Mouse (Mus musculus) urinary bladder, postnatal 14 days (tissue): ENCODE measurements at regions not wholly inside any gene's neighbourhood (a gene's known extent, or its start where the extent isn't known, plus 50 kb on each side); places are given as distances from the start of the nearest gene placed in this dataset.
"Not testable (repeated sequence)": the region's sequence is repeated elsewhere in the genome, so short reads cannot be mapped to it uniquely, and the experiment has no call there.

Source experiments
- DNase-seq: peaks from one replicate; pipeline ENCODE4 v3.0.0; 2021; ENCODE audit warnings: low spot score

DNA sequence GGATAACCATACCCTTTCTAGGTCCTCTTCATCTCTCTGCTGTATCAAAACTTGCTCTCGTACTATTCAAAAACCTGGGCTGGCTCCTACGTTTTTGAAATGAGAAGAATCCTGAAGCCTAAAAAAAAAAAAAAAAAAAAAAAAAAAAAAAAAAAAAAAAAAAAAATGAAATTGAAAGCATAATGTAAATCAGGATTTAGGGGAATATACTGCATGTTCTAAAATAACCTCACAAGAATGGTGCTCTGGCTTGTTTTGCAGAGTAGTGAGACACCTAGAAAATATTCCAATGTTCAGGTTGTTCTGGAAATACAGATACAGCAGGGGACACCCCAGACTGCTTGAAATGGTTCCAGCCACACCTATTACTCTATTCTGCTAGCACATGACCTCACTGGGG lies 442.0 kb downstream of the Lmo7 start:
- no peak for DNase-seq

DNA sequence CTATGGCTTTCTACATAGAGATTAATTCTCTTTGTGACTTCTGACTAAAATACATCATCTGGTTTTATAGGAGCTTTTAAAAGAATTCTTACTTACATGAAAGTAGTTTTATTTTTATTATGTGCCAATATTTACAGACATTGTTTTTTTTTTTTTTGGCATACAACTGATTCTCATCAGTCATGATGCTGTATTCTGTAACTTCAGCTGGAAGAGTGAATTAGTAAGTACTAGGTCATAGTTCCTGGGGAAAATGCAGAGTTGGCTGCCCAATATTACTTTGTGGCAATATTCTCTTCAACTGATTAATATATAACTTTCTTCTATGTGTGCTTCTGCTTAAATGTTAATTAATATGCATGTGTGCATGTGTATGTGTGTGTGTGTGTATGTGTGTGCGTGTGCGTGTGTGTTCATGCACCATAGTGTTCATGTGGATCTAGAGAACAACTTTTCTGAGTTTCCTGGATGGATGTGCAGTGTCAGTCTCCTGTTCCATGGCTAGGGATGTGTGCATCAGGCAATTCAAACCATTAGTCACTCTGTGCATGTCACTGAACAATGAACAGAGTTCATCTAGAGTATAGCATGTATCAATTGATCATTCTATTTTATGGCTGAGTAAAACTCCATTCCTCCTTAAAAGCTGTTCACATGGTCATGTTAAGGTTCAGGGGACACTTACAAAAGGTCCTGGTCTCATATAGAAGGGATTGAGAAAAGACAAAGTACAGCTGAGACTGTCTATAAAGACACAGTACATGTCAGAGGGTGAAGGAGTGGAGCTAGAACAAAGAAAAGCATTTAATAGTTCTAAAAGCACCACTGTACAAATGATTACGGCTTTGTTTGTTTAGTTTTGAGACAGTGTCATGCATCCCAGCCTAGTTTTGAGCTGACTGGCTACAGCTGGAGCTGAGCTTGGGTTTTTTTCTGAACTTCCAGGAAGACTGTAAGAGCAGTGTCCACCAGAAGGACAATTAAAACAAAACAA lies 431.8 kb downstream of the Lmo7 start:
- DNase-seq = no peak

DNA sequence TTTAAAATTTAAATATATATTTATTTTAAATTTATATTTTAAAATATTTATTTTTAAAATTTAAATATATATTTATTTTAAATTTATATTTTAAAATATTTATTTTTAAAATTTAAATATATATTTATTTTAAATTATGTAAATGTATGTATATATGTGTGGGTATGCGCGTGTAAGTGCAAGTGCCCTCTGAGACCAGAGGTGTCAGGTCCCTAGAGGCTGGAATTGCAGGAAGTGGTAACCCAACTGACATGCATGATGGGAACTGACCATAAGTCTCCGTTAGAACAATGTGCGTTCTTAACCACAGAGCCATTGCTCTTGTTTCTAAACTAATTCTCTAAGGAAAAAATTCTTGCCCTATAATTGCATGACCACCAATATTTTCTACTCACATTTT lies 420.7 kb downstream of the Lmo7 start:
- DNase-seq = not testable (repeated sequence)

DNA sequence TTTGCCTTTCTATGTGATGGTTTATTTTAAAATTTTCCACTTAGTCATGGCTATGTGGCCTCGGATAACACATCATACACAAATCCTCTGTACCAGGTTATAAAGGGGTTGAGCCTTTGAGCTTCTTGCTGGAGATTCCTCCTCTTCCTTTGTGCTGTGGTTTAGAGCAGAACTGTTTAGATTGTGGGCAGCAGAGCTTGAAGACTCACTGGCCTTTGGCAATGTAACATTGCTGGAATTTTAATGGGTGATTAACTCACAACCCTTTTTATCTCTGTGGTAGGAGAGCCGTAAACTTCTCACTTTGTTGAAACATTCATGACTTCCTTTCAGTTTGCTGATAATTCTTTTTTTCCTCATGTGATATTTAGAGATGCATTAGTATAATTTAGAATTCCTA lies 413.0 kb downstream of the Lmo7 start:
- DNase-seq = no peak

DNA sequence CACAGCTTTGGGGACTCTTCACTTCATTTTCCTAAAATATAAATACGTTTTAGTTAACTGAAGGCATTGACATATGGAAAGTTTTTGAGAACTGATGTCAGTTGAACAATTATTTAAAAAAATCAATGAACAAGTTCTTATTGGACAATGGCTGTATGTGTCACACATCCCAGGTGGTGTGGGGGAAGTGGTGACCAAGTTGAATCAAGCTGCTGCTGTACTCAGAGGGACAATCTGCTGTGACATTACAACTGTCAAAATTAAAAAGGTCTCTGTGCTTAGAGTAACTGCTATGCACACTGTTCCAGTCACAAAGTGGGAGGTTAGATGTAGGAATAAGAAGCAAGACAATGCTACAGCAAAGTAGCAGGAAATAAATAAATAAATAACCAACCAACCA lies 409.2 kb downstream of the Lmo7 start:
- no peak for DNase-seq

DNA sequence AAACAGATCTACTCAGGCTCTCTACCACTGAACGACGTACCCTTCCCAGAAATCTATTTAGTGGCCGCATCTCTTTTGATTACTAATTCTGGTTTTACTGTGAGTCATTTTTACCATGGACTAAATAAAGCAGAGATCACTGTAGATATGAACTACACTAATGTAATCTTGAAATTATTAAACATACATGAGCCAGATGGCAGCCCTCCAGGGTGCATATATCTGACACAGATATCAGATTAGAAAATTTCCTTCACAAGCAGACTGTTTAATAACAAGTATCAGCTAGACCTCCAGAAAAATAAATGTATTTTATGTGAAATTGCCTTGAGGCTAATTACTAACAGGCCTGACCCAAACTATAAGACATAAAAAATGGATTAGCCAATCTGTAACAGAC lies 388.4 kb downstream of the Lmo7 start:
- DNase-seq = no peak

DNA sequence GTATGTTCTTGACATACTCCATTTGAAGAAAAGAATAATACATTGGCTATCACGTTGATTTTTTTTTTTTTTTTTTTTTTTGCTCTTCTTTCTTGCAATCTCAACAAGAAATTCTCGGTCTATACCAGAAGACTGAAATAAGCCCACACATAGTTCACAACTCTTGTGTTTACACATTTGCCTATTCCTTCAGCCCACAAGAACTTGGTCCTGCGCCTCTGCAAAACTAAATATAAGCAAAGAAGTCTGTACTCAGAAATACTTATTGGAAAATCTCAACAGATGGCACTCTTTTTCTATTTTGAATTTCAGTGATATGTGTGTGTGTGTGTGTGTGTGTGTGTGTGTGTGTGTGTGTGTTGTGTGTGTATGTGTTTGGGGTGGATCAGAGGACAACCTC lies 376.4 kb downstream of the Lmo7 start:
- DNase-seq = no peak

DNA sequence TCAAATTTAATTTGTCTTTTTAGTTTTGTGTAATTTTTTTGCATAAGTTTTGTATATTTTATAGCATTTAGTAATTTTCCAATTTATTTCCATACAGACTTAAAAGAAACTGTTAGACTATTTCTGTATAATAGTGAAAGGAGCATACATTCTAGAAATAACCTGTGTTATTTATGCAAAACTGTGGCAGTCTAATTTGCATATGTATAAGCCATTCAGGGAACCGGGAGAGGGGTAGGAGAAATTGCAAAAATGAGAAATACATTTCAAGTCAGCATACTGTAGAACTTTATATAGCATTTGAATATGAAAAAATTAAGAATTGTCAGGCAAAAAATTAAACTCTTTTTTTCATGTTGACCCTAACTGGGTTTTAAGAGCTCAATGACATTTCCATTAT lies 364.3 kb downstream of the Lmo7 start:
- DNase-seq = no peak

DNA sequence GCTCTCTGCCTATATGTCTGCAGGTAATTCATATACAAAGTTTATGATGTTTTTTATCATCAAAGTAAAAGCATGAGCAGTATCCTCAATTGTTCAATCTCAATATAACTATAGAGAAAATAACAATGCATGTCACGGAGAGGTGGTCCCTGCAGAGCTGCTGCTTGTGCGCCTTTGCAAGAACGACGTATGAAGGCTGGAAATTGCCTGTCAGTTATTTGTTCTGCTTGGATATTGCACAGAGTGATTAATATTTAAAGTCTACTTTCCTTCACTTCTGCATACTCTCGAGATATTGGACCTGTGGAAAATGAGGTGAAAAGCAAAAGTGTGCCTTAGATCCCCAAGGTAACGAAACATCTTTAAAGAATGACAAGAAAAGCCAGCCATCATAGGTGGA lies 362.8 kb downstream of the Lmo7 start:
- no peak for DNase-seq

DNA sequence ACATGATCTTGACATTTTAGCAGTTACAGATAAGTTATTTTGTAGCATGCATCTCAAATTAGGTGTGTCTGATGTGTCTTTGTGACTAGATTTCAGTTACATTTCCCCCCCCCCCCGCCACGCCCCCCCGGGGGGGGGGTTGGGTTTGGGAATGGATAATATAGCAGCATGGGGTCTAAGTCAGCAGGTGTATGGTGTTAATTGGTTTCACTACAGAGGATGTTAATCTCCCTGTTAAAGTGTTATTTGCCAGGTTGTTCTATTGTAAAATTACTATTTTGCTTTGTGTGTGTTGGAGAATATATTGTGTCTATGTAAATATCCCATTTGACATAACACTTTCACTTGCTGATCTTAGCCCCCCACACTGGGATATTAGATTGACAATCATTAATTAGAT lies 319.2 kb downstream of the Lmo7 start:
- DNase-seq = no peak

DNA sequence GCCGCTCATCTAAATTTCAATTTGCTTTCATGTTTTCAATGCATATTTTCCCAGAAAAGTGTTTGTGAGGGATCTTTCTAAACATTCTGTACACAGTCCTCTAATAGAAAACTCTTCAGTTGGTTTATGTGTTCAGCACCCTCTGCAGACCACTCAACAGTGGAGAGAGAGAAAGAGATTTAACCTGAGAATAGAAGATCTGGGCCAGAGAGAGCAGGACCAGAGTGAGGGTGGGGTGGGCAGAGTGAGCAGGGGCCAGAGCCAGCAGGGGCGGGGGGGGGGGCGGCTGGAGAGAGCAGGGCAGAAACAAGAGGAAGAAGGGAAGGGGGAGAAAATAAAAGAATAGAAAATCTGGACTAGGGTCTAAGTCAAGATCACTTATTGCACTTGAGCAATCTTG lies 318.7 kb downstream of the Lmo7 start:
- DNase-seq = no peak

DNA sequence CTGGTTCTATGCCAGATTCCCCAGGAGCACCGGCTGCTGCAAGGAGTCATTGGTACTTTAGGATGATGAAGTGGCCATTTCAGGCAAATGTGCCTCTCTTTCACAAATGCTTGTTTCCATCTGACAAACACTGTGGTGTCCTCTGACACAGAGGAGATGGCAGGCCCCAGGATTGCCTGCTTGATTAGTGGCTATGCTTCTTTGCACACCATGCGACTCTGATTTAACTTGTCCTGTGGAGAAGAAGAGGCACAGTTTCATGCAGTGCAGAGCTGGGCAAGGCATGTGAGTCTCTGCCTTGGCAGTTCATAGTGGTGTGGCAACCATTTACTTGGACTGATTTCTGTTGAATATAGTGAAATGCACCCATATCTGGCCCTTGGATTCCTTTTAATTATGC lies 308.4 kb downstream of the Lmo7 start:
- no peak for DNase-seq

DNA sequence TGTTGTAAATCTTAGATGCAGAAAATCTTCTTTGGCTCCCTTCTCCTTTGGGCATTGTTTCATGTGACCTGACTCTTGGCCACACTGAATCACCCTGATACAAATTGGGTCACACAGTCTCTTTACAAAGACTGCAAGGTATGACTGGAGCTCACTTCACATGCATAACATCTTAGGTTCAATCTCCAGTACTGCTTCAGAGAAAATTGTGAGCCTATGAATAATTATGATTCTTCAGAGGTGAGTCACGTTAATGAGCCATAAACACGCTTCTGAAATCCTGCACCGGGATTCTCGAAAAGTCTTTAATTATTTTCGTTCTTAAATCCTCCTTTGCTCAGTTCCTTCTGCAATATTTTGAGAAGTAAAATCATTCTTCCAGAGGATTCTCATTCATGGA lies 307.7 kb downstream of the Lmo7 start:
- DNase-seq = no peak

DNA sequence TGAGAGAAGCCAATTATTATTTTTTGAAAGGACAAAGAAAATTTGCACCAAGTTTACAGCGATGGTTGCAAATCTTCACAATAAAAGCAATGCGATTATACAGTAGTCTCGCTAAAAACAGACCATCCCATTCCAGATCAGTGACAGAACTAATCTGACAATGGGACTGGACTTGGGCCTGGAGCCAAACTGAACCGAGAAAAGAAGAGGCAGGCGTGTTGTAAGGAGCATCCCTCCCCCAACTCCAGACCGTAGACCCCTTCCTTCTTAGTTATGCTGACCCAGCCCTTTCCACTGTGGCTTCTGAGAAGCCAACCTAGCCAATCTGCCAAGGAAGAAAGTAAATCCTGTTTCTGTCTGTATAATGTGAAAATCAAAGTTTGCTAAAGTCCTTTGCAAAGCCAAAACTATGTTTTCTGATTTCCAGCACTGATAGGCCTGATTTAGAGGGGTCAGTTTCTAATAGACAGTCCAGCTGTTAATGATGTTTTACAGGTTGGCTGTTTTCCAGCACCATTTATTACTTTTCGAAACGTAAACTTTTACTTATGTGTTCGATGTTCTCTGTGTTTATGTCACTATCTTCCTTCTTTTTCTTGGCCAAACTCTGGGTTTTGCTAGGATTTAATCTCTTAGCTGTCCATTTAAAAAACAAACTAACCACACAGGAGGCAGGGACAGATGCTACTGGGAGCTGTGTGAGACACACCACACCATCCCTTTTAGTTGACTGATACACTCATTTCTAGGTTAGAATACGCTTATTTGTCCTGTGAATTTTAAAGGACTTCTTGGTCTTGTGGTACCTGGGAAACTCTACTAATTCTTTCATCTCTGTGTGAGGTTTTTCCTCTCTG lies 301.5 kb downstream of the Lmo7 start:
- DNase-seq = no peak

DNA sequence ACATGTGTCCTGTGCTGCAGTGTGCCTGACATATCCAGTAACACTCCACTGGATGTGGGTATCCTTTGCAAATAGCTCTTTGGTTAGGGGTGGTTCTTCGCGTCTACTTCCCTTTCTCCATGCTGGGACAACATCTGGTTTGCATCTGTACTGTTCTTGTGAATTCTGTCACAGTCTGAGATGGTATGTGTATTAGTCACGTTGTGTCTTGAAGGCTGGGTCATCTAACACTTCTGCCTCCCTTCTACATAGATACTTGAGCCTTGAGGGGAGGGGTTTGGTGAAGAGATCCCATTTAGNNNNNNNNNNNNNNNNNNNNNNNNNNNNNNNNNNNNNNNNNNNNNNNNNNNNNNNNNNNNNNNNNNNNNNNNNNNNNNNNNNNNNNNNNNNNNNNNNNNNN lies 294.9 kb downstream of the Lmo7 start:
- no peak for DNase-seq

DNA sequence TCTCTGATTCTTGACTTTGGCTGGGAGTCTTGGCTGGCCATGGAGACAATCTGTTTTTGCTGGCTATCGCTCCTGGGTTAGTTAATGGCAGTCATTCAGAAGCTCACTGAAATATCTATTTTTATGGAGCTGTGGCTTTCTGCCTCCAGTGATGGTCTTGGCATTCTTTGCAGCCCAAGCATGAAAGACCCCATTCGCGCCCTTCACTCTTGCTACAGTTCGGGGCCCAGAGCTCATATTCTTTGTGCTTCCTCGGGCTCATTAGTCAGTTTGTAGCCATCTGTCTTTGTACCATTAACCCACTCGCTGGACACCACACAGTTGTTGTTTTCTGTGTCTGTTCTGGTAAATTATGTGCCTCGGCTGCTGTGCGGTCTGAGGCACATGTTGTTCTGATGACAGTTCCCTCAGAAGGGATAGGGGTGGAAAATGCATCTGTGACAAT lies 290.4 kb downstream of the Lmo7 start:
- no peak for DNase-seq

DNA sequence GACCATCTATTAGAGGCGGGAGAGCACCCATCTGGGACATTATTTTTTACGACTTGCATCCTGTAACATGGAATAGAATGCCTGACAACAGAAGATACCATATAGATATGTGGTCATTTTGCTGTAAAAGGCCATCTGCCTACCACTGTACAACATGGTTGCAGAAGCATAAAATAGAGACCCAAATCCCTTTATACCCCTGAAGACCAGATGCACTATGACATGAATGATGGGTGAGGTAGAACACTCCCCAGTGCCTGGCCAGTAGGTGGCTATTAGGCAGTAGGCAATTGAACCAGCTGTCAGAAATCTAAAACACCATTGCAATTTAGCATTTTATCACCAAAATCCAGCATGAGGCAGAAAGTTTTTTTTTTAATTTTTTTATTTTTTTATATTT lies 289.6 kb downstream of the Lmo7 start:
- DNase-seq = no peak

DNA sequence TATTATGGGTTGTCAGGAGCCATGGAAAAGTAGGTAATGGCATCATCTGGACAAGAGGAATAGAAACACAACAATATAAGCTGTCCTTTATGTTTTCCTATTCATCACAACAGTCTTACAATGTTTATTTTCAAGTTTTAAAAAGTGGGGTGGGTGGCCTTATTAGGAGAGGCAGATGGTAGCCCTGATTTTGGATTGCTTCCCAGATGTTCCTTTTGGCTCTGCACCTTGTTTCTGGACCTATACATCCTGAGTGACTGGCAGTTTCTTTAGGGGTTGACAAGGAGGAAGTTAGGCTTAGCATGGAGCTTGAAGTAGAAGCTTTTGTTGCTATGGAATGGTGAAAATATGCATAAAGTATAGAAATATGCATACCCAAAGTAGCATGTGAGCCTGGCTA lies 286.8 kb downstream of the Lmo7 start:
- DNase-seq = no peak

DNA sequence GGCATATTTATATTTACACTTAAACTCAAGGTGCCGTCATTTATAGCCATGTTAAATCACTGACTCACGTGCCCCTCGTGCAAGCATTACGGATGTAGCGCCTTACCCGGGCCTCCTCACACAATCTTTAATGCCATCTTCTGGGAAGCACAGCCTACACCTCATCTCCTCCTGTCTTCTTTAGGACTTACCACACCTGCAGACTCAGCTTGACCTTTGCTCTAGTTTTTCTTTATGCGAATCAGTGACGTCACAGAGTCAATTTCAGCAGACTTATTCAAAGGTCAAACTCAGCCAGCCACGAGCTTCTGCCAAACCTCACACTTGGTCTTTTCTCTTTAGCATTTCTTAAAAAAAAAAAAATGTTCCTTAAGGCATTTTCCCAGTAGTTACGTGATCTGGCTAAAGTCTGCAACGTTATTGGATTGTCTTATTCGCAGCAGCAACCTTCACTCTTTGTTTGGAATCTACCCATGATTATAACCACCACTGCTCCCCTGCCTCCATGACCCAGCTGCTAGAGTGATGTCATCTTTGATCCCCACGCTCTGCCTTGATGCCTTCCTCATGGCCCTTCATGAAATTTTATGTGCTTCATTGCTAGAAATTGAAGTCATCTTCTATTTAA lies 285.3 kb downstream of the Lmo7 start:
- DNase-seq = no peak

DNA sequence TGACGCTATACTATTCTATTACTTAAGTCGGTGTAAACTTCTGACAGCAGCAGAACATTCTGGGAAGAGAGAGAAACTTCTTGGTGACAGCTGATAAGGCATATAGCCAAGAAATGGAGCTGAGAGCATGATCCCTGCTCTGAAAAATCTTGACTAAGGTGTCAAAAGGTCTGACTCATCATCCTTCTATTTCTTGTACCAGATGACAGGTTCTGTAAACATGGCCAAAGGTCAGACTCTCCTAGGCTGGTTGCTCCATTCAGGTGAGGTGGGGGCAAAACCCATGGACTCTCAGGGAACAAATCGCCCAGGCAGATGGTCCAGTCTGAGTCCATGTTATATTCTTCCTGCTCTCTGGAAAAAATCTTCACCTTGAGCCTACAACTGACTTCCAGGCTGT lies 283.5 kb downstream of the Lmo7 start:
- no peak for DNase-seq

DNA sequence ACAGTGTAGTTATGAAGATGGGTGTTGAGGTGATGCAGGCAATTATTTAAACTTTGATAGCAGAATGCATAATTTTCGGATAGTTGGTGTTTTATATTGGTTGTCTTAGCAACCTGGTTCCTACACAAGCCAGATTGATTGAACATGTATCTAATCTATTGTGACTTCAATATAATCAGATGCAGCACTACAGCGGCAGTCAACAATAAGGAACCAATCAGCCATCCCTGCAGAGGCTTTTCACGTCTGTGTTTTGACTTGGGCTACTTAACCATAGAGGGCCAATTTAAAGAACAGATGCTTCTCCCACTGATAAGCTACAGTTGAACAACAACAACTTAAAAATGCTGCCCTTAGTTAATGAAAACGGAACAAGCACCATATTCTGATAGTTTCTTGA lies 267.8 kb downstream of the Lmo7 start:
- DNase-seq = no peak

DNA sequence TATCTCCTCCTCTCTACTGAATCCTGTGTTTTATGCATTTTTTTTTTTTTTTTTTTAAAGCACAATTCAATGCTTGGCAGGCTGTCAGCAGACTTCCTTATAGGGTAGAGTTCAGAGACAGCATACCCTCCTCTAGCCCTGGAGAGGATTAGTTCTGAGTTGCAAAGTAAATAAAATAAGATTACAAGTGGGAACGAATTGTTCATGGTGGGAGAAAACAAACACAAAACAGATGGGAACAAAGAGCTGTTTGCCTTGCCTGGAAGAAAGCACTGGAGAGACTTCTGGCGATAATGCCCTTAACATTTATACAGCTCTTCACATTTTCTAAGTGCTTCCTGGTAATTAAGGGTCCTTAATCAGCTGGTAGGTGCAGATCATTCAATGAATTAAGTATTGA lies 254.6 kb downstream of the Lmo7 start:
- DNase-seq = peak; percentile 6
